Mouse (Mus musculus) activated CD4-positive, CD25-positive, alpha-beta regulatory T cell, adult 4 months (primary cell): ENCODE data around the gene Trim40. TPM values are rescaled to one million over a fixed set of nuclear protein-coding genes. Genes with fewer than 3 reads are reported as not detected.
A peak's percentile ranks its signal among the peaks of the same experiment; 100 is the strongest.
"Not testable (repeated sequence)": the region's sequence is repeated elsewhere in the genome, so short reads cannot be mapped to it uniquely, and the experiment has no call there.

Experiments used
- ATAC-seq: one replicate; pipeline ENCODE4 v1.8.0; 2017
- polyA plus RNA-seq, 2 experiments: library from polyadenylated mRNA; unstranded; fragments of 100-300 nt; shearing (Covaris generic); gene quantifications; one replicate each; pipeline ENCODE4 v1.2.1; 2017

Gene Trim40
- polyA plus RNA-seq, 2 experiments from 2014 or later = not detected

GRCm38 (mm10) chr17:36892362-36892761 lies 2.4 kb upstream of the Trim40 start:
- no peak for ATAC-seq

- not testable (repeated sequence) for ATAC-seq
Observed at GRCm38 (mm10) chr17:36891496-36891895, 1.6 kb upstream of the Trim40 start.

GRCm38 (mm10) chr17:36885132-36885790 lies 4.7 kb downstream of the Trim40 start:
- no peak for ATAC-seq

GRCm38 (mm10) chr17:36883350-36883749 lies 6.6 kb downstream of the Trim40 start:
- no peak for ATAC-seq

GRCm38 (mm10) chr17:36874636-36875035 lies 15.3 kb downstream of the Trim40 start:
- no peak for ATAC-seq

- ATAC-seq = no peak
Observed at GRCm38 (mm10) chr17:36869955-36870810, 19.7 kb downstream of the Trim40 start.

- ATAC-seq = no peak
Observed at GRCm38 (mm10) chr17:36869284-36869954, 20.5 kb downstream of the Trim40 start, which contains the start of gene Trim10. Trim10 (plus strand) TSS chr17:36869574.

- no peak for ATAC-seq
Observed at GRCm38 (mm10) chr17:36868836-36869235, 21.1 kb downstream of the Trim40 start.

GRCm38 (mm10) chr17:36866719-36867527 lies 23.0 kb downstream of the Trim40 start, which contains the start of gene Trim15:
Trim15 (minus strand) TSS chr17:36867210.
- ATAC-seq = no peak

GRCm38 (mm10) chr17:36861680-36862079 lies 28.2 kb downstream of the Trim40 start:
- ATAC-seq = no peak

GRCm38 (mm10) chr17:36858181-36858580 lies 31.7 kb downstream of the Trim40 start:
- no peak for ATAC-seq

GRCm38 (mm10) chr17:36856236-36856635 lies 33.7 kb downstream of the Trim40 start:
- no peak for ATAC-seq

GRCm38 (mm10) chr17:36855484-36855883 lies 34.4 kb downstream of the Trim40 start:
- no peak for ATAC-seq

- no peak for ATAC-seq
Observed at GRCm38 (mm10) chr17:36851627-36852026, 38.3 kb downstream of the Trim40 start.

- no peak for ATAC-seq
Observed at GRCm38 (mm10) chr17:36851200-36851599, 38.7 kb downstream of the Trim40 start.

GRCm38 (mm10) chr17:36849992-36850391 lies 39.9 kb downstream of the Trim40 start:
- ATAC-seq = no peak

- ATAC-seq = no peak
Observed at GRCm38 (mm10) chr17:36848911-36849310, 41.0 kb downstream of the Trim40 start.

GRCm38 (mm10) chr17:36844725-36845124 lies 45.2 kb downstream of the Trim40 start:
- ATAC-seq = no peak

GRCm38 (mm10) chr17:36844286-36844719 lies 45.6 kb downstream of the Trim40 start:
- ATAC-seq = peak; percentile 46

- ATAC-seq = no peak
Observed at GRCm38 (mm10) chr17:36843696-36844095, 46.2 kb downstream of the Trim40 start.

- no peak for ATAC-seq
Observed at GRCm38 (mm10) chr17:36840961-36841445, 48.9 kb downstream of the Trim40 start.

- no peak for ATAC-seq
Observed at GRCm38 (mm10) chr17:36839931-36840330, 50.0 kb downstream of the Trim40 start.
